Mouse (Mus musculus) stomach, embryonic 14.5 days (tissue): ENCODE data around the gene Fxn. TPM values are rescaled to one million over a fixed set of nuclear protein-coding genes. Genes with fewer than 3 reads are reported as not detected.

Experiments used
- polyA plus RNA-seq: library from polyadenylated mRNA; unstranded; fragments of >200 nt; fragmentation: Nextera tagmentation; extraction: Ambion mirVana; gene quantifications from 2 replicates; pipeline ENCODE4 v1.2.1, GENCODE M21; 2014

The Fxn gene
- polyA plus RNA-seq, 1 experiment from 2014 or later: 44.1 TPM

Other genes with a start within 250 kb of the Fxn start
- 0.62 and 0.73 TPM in 2 replicates for gene Fam189a2, start 249.6 kb downstream of the Fxn start, polyA plus RNA-seq
- 35.7 and 38.6 TPM in 2 replicates for gene Tjp2, start 55.6 kb downstream of the Fxn start, polyA plus RNA-seq
- gene Fam122a, start 196.8 kb upstream of the Fxn start, polyA plus RNA-seq: 52.2 and 54.1 TPM in 2 replicates